Mouse (Mus musculus) gastrocnemius, adult 2 months (tissue): ENCODE measurements around the gene Cfp. TPM values are rescaled to one million over a fixed set of nuclear protein-coding genes. Genes with fewer than 3 reads are reported as not detected.

Experiments
- DNase-seq: peaks from one replicate; pipeline ENCODE4 v3.0.0; 2022
- H3K27ac ChIP-seq: fragments of 200-600 bp; 2 replicates; pipeline ENCODE4 v1.8.1; 2022; ENCODE audit warnings: mild to moderate bottlenecking
- H3K4me3 ChIP-seq: fragments of 200-600 bp; 2 replicates; pipeline ENCODE4 v1.8.1; 2022; ENCODE audit warnings: mild to moderate bottlenecking, moderate library complexity
- CTCF ChIP-seq: fragments of 200-600 bp; IDR thresholded peaks from 2 replicates; pipeline ENCODE4 v1.8.1; 2022; ENCODE audit warnings: antibody characterized with exemption, mild to moderate bottlenecking, moderate library complexity
- intact Hi-C: fragments of 180-260 bp; cut with DNase I; formaldehyde crosslinking; loops from one replicate; pipeline ENCODE4 v1.15.1; 2025
- long read RNA-seq, 2 experiments: library from polyadenylated mRNA; stranded (forward); transcript quantifications; one replicate each; pipeline ENCODE4 v2.0.0; 2021
- total RNA-seq, 2 experiments: library from RNA; stranded (reverse); gene quantifications; 2 replicates each; pipeline ENCODE4 v1.2.3; 2021

Cfp gene
- total RNA-seq, result 1 to 10 TPM; 3.1 to 4.8 TPM
- long read RNA-seq, experiment 1, partial matches to known transcripts, result 0 of 3 reads
- long read RNA-seq, experiment 1, other reads (novel, unspliced or antisense), result 1 of 3 reads
- long read RNA-seq, experiment 2, partial matches to known transcripts, result 0 of 1 reads
- long read RNA-seq, experiment 2, other reads (novel, unspliced or antisense), result 1 of 1 reads

DNA sequence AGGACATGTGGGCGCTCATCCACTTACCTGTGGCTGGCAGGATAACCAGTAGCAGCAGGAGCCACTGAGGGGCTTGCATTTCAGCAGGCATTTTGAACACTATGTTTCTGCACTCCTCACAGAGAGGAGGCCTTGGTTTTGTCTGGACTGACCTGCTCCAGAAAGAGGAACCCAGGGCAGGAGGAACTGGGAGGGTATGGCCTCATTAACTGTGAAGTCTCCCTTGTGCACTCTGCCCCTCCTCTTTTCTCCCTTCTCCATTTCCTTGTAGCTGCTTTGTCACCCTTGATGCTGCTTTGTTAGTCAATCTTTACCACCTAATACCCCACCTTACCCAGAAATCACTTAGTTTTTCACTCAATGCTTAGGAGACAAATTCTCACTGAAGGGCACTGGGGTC lies at the start of gene Cfp:
Gene Cfp (minus strand): TSS at position 192 of the 400 bp plus-strand sequence.
- no peak for TF ChIP-seq CTCF
- no peak within 1 kb of the TSS for H3K27ac ChIP-seq
- peak within 1 kb of the TSS; percentile 30 for H3K4me3 ChIP-seq
- no peak for DNase-seq
- intact Hi-C loops, result no loop called here

DNA sequence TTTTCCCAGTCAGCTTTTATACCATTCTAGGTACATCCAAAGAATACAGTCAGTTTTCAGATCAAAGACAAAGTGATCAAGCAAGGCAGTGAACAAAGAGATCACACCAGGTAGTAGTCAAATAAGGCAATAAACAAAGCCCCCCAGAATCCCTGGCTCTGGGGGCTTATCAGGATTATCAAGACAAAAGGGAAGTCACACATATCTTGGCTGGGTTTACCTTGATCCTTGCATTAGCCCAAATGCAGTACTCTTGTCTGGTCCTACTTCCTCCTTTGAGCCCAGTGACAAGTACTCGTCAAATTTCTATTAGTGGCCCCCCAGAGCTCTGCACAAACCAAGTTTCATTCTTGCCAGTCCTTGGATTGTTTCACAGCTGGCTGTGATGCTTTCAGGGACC lies 49.5 kb upstream of the Cfp start:
- no peak overlapping the region for H3K4me3 ChIP-seq
- no peak for DNase-seq
- intact Hi-C loops, result no loop called here
- no peak overlapping the region for H3K27ac ChIP-seq
- TF ChIP-seq CTCF, result no peak

DNA sequence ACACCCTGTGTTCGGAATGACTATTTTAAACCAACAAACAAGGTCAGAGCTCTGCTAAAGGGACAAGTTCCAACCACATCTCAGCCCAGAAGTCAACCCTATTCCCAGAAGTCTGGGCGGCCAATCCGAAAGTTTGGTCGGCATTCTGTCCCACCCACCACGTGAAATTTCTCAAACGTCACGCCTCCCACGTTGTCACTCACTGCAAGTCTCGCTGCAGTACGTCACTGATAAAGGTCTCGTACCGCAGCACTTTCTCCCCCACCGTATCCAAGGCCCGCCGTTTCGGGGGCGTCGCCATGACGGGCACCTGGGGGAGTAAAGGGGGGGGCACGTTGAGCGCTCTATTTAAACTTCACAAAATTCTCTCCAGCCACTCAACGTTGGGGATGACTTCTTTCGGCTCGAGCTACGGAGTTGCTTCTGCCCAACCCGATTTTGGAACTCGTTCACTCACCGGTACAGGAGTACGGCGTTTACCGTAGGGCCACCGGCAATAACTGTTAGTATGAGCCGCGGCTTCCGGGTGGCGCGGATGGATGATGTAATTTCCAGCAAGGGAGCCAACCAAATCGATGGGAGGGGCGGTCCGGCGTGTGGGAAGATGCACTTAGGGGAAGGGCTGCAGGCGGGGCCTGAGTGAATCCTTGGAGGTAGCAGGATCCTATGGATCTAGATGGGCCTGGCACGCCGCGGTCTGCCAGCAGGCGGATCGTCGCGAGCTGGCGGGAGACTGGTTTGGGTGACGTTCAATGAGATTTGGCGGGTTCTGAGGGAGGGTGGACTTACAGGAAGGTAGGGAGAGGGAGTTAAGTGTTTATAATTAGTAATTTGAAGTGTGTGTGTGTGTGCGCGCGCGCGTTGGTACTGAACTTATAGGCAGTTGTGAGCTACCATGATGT lies 30.4 kb upstream of the Cfp start, which contains the start of gene Uxt:
Gene Uxt (minus strand): TSS at position 541 of the 902 bp plus-strand sequence.
- peak; percentile 89 for DNase-seq
- Histone ChIP-seq H3K4me3 (peak within 1 kb of the TSS; percentile 83), H3K27ac (peak within 1 kb of the TSS; percentile 94)
- TF ChIP-seq CTCF, result no peak; the same call in 1 of the 2 replicates
- intact Hi-C loops, result loop anchor here (5.0 kb wide), 1 partner anchor 114 kb away; no protein-coding TSS in a partner anchor

DNA sequence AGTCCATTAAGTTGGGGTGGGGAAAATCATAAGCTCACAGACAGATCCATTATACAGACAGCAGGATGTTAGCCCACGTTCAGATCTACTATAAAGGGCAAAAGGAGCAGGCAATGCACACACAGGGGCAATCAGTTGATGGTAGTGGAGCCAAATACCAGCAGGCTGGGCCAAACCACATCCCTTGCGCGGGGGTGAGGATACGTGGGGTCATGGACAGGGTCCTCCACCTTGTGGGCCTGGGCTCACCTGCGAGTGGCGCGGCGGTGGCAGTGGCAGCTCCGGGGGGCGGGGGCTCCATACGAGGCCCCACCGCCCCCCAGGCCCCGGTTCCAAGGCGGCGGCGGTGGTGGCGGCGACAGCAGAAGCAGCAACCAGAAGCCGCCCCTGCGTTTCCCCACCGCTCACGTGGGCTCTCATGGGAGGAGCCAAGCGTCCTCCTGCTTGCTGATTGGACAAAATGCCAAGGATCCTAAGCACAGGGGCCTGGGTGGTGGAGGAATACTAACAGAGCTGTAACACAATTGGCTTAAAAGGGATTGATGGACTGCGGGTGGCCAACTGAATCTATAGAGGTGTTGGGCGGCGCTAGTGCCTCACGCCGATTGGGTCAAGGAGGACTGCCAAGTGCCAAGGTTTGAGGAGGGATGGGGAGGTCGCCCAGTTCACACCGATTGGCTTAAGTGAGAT lies 19.0 kb upstream of the Cfp start, which contains the start of gene Elk1:
Gene Elk1 (minus strand): TSS at position 418 of the 690 bp plus-strand sequence.
- peak within 1 kb of the TSS; percentile 84 for H3K4me3 ChIP-seq
- peak within 1 kb of the TSS; percentile 89 for H3K27ac ChIP-seq
- intact Hi-C loops, result no loop called here
- TF ChIP-seq CTCF, result no peak
- DNase-seq, result peak; percentile 87

DNA sequence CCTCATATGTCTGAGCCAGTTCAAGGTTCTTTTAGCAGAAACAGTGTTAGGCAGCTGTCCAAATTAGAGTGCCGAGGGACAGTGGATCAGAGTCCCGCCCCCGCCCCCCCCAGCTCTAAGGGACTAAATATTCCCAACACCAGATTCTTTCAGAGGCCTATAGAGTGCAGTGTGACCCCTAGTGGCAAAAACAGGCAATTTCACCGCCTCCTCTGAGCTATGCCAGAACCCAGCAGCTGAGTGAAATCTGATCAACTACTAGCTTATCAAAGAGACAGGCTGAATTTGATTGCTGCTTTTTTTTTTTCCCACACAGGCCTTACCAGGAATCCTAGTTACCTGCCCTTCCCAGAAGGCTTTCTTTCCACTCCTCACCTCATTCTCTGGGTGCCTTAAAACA lies 14.7 kb upstream of the Cfp start:
- peak; percentile 67 for TF ChIP-seq CTCF
- DNase-seq, result peak; percentile 56
- Histone ChIP-seq H3K4me3 (no peak overlapping the region), H3K27ac (peak overlapping the region; percentile 48; the same call in 1 of the 2 replicates)
- intact Hi-C loops, result loop anchor here (5.0 to 10.0 kb wide), 2 partner anchors 119 to 281 kb away; no protein-coding TSS in a partner anchor

DNA sequence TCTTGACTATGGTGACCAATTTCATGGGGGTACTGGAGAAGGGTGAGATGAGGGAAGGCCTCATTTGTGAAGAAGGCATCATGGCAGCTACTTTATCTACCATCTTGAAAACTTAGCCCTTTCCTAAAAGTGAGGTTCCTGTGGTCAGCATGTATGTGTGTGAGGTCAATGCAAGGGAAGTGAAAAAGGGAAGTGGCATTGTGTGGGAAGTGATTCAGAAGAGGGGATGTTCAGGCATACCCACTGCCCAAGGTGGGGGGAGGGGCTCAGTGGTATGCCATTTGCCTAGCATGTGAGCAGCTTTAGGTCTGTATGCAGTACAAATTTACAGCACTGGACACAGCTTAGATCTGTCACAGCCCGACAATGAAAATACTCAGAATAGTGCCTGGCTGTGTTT lies 608 bp upstream of the Cfp start:
- TF ChIP-seq CTCF, result no peak
- Histone ChIP-seq H3K4me3 (no peak overlapping the region), H3K27ac (no peak overlapping the region)
- intact Hi-C loops, result no loop called here
- DNase-seq, result peak; percentile 19

DNA sequence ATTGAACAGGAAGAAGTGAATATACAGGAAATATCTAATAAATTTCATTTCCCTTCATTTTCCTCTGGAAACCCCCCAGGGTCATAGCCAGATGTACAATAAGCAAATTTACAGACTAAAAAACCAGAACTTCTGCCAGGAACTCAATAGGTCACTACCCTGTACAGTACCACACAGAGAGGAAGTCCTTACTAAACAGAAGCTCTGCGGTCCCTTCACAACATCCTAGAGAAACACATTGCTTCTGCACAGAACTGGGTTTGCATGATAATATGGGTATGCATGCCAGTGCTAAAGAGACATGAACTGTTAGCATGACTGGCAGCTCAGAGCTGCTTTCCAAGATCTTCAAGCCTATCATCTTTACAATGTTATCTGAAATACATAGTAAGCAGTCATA lies 1.5 kb downstream of the Cfp start:
- H3K27ac ChIP-seq, result no peak overlapping the region
- no peak for DNase-seq
- intact Hi-C loops, result no loop called here

DNA sequence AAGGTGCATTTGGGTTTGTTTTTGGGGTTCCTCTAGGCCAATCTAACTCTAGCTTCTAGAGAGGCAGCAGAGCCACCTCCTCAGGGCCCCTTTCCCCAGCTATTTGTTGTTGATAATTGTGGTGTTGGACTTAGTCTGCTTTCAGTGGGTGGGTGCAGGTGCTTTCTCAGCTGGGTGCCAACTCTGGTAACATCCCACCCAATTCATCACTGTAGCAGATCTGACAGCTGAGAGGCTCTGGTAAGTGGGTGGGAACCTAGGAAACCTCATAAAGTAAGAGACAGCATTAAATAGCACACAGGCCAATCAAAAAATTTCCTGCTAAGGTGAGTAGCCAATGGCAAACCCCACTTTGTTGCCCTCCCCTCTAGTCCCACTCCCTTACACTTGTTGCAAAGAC lies 6.4 kb downstream of the Cfp start:
- DNase-seq, result no peak
- no peak overlapping the region for H3K4me3 ChIP-seq
- no peak for TF ChIP-seq CTCF
- no peak overlapping the region for H3K27ac ChIP-seq
- intact Hi-C loops, result no loop called here

More for the DNA sequence above, 1.5 kb downstream of the Cfp start:
- no peak overlapping the region for H3K4me3 ChIP-seq
- no peak for TF ChIP-seq CTCF

DNA sequence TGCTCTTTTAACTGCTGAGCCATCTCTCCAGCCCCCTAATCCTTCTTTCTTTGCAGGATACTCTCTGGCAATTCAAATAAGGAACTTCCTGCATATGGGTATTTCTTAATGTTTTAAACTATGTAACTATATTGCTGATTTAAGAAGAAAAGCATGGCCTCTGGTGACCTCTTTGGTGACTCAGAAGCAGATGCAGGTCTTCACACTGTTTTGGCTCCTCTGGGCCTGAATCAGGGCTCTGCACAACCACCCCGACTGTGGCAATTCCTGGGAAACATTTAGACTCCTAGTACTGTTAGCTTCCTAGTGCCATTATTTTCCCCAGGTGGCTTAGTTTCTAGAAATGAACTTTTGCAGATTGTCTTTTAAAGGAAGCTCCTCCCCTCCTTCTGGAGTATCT lies 7.8 kb downstream of the Cfp start:
- no peak overlapping the region for H3K4me3 ChIP-seq
- DNase-seq, result no peak
- intact Hi-C loops, result no loop called here
- H3K27ac ChIP-seq, result no peak overlapping the region
- TF ChIP-seq CTCF, result no peak

DNA sequence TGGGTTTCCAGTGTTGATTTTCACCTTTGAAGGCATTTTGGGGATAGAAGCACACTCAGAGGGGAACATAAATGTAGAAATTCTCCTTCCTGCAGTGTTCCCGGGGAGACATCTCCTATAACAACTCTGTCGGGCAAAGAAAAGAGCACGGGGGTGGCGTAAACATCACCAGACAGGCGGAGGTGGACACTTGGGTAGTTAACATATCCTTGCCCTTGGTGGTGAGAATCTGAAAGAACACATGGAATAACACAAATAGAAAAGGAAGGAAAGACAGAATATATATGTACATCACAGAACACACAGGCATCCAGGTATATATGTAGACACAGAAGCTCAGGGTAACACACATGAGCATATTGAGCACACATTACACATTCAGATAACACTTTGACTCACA lies 10.0 kb downstream of the Cfp start:
- no peak overlapping the region for H3K27ac ChIP-seq
- DNase-seq, result no peak
- no peak for TF ChIP-seq CTCF
- intact Hi-C loops, result no loop called here
- H3K4me3 ChIP-seq, result no peak overlapping the region; the same call in 1 of the 2 replicates

DNA sequence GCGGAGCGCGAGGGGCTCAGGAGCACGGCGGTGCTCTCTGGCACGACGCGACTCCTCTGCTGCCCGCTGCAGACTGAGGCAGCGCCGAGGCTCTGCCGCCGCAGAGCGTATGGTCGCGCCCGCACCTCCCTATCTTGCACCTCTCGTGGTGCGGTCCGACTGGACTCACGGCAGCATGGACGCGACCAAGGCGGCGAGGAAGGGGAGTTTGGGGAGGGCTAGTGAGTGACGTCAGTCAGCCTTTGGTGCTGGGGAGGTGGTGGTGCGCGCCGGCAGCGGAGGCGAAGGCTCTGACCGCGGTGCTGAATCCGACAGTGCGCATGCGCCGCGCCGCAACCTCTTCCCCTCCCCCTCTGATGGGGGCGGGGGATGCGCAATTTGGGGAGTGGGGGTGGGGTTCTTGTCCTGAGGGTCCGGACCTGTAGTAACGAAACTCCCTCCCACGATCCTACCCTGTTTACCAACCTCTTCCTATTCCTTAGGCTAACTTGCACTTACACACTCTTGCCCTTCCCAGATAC lies 10.5 kb downstream of the Cfp start, which contains the start of gene Syn1:
Gene Syn1 (minus strand): TSS at position 161 of the 521 bp plus-strand sequence.
- intact Hi-C loops, result no loop called here
- Histone ChIP-seq H3K4me3 (peak within 1 kb of the TSS; percentile 68), H3K27ac (no peak within 1 kb of the TSS)
- DNase-seq, result peak; percentile 76
- no peak for TF ChIP-seq CTCF

DNA sequence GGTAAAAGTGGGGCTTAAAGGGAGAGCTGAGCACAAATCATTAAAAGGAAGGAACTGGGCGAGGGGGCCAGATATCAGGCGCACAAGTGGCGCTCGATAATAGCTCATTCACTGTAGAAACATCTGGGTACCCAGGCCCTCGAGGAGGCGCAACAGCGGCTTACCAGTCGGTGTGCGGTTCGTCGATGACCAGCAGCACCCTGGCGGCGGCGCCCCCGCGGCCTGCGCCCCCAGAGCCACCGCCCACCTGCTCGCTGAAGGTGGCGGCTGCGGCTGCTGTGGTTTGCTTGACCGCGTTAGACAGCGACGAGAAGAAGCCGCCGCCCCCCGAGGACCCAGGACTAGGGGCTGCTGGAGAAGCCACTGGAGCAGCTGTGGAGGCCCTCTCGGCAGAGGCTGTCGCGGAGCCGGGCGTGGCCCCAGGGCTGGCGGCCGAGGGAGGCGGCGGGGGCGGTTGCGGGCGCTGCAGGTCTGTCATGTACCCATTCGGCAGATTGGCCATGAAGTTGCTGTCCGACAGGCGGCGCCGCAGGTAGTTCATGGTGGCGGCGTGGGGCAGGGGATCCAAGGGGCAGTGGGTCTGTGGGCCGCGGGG lies 11.0 kb downstream of the Cfp start:
- Histone ChIP-seq H3K4me3 (peak overlapping the region; percentile 68), H3K27ac (no peak overlapping the region)
- TF ChIP-seq CTCF, result no peak
- no peak for DNase-seq
- intact Hi-C loops, result no loop called here
